Mouse (Mus musculus) spleen, adult 2 months (tissue): ENCODE data around the gene Polrmt.

Source experiments
- CTCF ChIP-seq: fragments of 200-500 bp; IDR thresholded peaks from 2 replicates; pipeline ENCODE4 v1.5.1; 2011; ENCODE audit warnings: mild to moderate bottlenecking, inconsistent platforms; ENCODE audit not compliant: insufficient read depth, insufficient read length, insufficient replicate concordance; ENCODE audit errors: extremely low read depth
- POLR2A ChIP-seq: fragments of 200-500 bp; IDR thresholded peaks from 2 replicates; pipeline ENCODE4 v1.6.1; 2011; ENCODE audit warnings: low read depth, low read length, inconsistent platforms

DNA sequence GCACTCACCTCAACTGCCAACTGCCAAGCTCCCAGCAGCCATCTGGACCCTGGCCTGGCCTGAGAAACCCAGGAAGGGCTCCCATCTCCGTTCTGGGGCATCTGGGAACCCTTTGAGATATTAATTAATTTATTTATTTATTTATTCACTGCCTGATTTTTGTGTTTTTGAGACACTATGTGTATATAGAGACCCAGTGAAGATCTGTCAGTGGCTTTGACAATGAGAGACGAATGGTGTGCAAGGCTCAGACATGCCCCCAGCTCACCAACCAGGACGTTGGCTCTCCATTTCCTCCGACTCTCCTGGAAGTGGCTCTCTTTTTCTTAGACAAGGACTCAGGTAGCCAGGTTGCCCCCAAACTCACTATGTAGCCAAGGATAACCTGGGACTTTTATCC, 44.5 kb upstream of the Polrmt start, which contains the start of gene Prss57:
- TF ChIP-seq CTCF (no peak), POLR2A (no peak)
